Mouse (Mus musculus): ENCODE results near the gene Eif3f.

The Eif3f gene

DNA sequence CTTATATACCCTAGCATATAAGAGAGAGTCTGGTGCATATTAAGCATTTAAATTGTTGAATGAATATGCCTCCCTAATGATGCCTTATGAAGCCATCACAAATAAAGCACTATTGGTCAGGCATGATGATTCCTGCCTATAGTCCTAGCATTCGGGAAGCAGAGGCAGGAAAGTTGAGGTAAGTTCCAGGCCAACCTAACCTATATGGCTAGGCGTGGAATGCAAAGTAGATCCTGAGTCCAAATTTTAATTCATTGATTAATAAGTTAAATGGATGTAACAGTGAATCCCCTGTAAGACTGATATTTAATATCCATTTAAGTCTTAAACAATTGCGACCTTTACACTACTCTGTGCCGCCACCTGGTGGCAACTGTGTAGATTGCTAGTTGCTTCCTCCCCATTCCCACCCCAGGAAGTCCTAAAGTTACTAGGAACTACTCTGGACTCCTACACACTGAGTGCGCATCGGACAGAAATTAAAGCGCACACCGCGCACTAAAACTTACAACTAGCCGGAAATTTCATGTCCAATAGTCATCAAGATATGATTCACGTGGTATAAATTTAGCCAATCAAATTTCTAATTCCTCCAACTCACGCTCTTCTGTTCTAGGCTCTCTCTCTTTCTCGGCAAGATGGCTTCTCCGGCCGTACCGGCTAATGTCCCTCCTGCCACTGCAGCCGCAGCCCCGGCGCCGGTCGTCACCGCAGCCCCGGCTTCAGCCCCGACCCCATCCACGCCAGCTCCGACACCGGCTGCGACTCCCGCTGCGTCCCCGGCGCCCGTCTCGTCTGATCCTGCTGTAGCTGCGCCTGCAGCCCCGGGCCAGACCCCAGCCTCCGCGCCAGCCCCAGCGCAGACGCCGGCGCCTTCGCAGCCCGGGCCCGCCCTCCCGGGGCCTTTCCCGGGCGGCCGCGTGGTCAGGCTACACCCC, at the start of gene Eif3f:
Gene Eif3f (plus strand): TSS at position 624 of the 938 bp plus-strand sequence.
- peak; percentile 90 for DNase-seq

DNA sequence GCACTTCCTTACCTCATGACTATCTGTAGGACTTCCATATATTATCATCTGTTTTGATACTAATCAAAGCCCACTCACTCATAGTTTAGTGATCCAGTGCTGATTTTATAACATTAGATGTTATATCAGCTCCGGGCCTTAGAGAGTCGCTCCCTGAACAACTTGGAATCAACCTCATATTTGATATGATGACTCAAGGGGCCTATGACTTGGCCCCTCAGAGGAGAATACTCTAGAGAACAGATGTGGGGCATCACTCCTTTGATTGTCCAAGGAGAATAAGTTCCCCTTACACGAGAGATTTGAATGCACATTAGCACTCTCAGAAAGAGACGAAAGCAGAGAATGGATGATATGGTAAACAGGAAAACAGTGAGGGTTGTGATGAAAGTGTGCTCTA, 49.3 kb upstream of the Eif3f start, which contains the start of gene Olfr518:
Gene Olfr518 (minus strand): TSS at position 101 of the 400 bp plus-strand sequence.
- no peak for DNase-seq

DNA sequence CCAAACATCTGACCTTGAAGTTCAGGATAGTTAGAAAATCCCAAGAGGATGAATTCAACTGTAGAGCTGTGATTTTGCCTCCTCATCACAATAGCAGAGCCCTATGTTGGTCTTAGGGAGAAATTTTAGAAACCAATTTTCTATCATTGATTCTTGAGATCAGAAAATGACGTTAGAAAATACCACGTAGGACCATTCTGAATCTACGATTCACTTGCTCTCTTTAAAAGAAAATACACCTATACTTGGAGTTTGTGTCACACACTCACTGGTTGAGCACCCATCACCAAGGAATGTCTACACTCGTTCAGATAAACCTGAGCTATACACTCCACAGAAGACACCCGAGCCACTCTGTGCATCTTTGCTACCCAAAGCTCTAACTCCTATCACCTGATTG, 39.9 kb upstream of the Eif3f start, which contains the start of gene Olfr519:
Gene Olfr519 (minus strand): TSS at position 101 of the 400 bp plus-strand sequence.
- DNase-seq = no peak

DNA sequence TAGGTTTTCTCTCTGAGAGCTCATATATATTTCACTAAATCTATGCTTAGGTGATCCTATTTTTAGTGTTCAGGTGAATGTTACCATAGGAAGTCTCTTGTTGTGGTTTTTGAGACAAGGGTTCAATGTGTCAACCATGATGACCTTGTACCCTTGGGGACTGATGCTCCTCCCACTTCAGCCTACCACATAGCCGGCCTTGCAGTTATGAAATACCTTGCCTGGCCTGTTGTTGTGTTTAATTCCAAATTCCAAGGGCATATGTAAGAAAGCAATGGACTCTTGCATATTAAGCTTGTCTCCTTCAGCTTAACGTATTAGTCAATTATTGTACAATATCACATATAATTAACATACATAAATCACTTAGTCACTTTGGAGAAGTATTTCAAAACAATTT, 30.2 kb upstream of the Eif3f start:
- DNase-seq = no peak

DNA sequence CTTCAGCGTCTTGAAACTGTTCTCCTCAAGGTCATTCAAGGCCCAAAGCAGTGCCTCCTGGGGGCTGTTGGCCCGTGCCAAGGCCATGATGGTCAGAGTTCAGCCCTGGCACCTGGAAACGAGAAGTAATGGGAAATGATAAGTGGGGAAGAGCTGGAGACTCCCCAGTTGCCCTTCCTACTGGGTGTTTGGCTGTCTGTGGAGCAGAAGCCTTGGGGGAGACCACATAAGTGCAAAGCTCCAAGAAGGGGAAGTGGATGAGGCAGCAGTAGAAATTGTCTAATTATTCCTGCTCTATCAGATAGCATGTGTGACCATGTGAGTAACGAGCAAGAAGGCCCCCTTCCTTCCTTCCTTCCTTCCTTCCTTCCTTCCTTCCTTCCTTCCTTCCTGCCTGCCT, 7.2 kb upstream of the Eif3f start:
- DNase-seq = no peak

DNA sequence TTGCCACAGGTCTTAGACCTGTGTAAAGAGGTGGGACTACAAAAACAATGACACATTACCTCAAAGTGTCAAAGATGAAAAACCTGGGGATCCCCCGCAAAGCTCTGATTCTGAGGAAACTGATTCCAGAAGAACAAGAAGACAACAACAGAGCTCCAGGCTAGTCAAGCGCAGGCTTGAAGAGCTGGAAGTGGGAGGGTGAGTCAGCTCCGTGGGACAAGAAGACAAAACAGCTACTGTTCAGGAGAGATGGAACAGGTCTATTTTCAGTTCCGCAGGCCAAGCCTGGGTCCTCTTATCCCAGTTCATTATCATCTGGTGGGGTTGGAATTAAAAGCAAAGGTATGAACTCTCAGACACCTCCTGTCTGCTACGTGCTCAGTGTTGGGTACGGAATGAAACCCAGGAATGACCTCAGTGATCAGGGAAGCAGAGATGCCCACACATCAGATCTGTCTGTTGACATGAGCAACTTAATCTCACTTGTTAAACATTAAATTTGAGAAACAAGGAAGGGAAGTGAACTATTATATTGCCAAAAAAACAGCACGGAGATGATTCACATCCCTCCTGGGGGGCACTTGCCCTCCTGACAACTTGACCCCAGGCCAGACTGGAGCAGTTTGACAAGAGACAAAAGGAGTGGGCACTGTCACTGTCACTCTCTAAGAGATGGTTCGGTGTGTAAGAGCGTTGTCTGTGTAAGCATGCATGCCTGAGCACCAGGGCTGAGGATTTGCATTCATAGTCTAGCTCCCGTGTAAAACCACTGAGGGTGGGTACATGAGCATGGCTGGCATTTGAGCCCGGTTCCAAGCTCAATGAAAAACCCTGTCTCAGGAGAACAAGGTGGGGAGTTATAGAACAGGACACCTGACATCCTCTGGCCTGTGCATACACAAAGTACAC, 5.7 kb upstream of the Eif3f start:
- no peak for DNase-seq

DNA sequence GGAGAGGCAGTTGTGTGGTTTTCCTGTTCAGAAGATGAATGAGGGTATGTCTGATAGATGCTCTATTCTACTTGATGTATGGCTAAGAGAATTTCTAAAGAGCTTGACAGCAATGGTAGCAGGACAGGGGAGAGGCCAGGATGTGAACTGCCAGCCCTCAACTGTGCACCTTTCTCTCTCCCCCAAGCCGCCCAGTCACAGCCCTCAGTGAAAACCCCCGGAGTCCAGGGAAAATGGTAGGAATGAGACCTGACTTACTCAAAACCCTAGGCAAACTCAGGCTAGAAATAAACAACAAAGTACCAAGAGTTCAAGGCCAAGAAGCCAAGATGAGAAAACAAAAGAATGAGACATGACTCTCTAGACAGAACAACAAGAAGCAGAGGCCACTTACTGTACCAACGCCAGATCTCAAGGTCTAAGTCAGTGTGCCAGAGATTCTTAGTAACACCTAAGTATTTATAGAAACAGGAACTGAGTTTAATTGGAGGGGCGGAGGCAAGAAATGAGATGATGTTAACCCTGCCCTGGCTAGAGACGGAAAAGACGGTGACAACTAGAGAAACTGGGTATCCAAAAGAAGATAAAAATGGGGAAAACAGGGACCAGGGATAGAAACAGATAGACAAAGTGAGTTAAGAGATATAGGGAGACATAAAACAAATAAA, 4.4 kb upstream of the Eif3f start, which contains the start of gene Nlrp10:
Gene Nlrp10 (minus strand): TSS at position 453 of the 668 bp plus-strand sequence.
- no peak for DNase-seq

DNA sequence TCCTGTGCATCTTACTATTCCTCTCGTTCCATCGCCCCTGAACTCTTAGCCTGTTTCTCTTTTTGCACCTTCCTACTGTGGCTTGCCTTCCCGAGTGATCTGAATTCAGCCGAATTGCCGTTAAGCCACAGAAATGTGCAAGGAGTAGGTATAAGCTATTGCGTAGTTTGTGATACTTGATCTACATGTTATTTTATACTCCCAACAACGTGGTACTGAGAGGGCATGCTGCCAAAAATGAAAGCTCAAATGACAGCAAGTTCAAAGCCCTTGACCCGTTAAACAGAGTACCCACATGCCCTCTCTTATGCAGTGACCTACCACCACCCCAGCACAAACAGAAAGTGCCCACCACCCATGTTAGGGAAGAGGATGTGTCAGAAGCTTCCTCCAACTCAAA, 619 bp downstream of the Eif3f start:
- no peak for DNase-seq

DNA sequence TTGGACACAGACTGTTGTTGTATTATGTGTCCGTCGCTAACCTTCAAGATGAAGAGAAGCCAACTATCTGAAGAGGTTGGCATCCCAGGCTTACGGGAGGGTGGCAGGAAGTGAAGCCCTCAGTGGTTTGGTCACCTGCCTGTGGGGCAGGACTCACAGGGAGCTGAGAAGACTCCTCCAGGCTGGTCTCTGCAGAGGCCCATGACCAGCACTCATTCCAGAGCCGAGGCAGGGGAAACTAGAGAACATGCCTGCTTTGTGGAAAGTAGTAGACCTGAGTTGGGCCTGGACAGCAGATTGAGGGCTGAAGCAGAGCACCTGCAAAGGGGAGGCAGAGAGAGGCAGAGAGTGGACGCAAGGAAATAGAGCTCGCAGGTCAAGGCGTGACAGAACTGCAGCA, 1.2 kb downstream of the Eif3f start:
- DNase-seq = no peak

DNA sequence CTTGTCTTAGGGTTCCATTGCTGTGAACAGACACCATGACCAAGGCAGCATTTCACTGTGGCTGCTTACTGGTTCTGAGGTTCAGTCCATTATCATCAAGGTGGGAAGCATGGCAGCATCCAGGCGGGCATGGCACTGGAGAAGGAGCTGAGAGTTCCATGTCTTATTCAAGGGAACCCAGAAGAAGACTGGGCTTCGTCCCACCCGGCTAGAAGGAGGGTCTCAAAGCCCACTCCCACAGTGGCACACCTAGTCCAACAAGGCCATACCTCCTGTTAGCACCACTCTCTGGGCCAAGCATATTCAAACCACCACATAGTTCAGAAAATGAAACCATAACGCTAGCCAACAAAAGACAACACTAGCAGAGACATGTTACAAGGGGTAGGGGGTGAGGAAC, 2.4 kb downstream of the Eif3f start:
- DNase-seq = no peak

DNA sequence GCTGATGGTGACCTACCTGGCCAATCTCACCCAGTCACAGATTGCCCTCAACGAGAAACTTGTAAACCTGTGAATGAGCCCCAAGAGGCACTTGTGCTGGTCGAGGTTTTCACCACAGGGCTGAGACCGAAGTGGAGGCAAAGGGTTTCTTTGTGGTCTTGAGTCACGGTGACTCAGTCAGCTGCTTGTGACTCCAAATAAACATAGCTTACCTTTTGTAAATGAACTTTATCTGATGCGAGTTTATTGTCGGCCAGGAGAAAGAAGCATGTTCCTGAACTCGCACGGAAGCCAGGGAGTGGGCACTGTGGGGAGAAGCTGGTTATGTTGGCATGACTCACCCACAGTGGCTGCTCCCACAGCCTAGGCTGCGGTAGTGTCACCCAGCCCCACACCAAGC, 7.2 kb downstream of the Eif3f start:
- DNase-seq = no peak

DNA sequence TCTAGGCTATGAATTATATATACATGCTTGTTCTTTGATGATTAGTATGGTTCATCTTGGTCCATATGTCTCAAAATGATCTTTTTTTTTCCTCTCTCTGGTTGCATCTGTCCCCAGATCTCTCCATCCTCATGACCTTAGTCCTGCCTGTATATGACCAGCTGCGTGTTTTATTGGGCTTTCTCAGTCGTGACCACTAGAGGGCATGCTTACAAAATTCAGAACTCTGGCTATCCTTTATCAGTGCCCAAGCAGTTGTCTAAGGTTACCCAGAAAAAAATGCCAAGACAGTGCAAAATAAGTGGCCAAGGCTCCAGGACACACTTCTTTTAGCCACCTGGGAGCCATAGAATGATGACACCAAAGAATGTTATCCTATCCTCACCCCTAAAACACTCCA, 9.8 kb downstream of the Eif3f start:
- DNase-seq = no peak

DNA sequence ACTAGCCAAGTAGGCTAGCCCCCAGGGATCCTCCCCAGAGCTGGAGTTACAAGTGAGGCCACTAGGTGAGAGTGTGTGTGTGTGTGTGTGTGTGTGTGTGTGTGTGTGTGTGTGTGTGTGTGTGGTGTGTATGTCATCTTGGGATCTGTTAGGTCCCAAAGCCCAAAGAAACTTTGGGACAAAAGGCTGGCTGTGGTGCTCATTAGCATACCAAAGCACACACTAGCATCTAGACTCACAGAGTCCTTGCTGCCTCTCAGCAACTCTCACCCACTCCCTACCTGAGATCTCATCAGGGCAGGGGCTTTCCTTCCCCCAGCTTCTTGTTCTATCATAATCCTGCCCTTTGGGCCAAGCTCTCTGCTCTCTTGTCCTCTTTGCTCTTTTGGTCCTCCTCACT, 14.4 kb downstream of the Eif3f start:
- no peak for DNase-seq

DNA sequence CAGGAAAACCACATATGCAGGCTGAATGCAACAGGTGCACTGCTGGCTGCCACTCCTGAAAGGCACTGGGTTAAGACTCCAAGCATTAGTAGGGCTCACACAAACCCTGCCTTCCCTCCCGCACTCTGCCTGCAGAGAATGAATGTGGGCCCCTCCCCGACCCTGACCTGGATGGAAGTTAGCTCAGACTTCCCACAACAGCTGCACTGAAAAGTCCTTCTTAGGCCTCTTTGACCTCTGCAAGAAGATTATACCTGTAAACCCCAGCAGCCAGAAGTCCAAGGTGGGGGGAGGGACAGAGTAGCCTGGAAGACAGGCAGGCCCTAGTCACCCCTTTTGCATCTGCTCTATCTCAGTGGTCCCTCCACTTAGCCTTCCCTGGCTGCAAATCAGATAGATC, 15.1 kb downstream of the Eif3f start:
- no peak for DNase-seq

DNA sequence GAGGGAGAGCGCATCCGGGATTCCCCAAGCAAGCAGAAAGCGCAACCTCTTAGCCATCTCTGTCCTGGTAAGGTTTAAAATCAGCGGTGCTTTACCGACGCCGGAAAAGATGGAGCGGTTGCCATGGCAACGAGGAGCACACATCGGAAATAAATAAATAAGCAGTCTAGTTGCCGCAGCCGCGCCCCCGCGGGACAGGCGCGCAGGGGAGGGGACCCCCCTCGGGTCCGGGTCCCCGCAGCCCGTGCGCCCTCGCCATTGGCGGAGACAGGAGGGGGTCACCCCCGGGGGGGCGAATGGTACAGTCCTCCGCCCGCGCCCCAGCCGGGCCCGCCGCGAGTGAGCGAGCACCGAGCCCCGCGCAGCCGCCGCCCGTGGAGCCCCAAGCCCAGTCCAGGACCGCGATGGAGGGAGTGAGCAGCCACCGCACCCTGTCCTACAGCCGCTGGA, 16.1 kb downstream of the Eif3f start, which contains the start of gene Tub:
Gene Tub (plus strand): TSS at position 27 of the 450 bp plus-strand sequence.
- peak; percentile 87 for DNase-seq

DNA sequence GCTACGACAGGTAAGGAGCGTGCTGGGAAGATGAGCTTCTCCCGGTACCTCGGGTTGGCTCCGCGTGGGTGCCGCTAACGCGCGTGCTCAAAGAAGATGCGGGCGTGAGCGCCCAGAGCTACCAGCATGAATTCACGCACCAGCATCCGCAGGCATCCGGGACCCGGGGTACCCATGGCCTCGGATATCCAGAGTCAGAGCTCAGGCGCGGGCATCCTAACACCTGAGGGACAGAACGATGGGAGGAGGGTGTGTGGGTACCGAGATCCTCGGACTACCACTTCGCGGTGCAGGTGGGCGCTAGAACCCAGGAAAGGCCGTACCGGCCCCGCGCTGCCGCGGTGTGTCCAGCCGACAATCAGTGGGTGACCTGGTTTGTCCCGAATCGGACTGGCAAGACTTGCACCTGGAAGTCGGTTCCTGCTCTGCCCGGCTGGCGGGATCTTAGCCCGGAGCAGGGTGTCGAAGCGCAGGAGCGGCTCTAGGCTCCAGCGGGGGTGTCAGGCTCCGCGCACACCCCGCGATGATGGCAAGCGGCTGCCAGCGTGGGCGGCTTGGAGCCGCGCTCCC, 16.6 kb downstream of the Eif3f start:
- peak; percentile 57 for DNase-seq

DNA sequence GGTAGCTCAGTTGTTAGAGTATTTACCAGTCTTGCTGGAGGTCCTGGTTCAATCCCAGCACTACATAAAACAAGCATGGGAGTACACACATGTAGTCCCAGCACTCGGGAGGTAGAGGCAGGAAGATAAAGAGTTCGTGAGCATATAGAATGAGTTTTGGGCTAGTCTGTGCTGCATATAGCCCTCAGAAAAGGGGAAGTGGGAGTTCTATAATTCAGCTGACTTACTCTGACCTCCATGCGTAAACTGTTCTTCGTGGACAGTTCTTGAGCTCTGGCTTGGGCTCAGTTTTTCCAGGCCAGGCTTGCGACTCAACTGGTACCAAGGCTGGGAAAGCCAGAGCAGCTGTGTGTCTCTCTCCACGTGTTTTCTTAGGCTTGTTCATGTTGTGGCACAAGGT, 18.6 kb downstream of the Eif3f start:
- DNase-seq = no peak

DNA sequence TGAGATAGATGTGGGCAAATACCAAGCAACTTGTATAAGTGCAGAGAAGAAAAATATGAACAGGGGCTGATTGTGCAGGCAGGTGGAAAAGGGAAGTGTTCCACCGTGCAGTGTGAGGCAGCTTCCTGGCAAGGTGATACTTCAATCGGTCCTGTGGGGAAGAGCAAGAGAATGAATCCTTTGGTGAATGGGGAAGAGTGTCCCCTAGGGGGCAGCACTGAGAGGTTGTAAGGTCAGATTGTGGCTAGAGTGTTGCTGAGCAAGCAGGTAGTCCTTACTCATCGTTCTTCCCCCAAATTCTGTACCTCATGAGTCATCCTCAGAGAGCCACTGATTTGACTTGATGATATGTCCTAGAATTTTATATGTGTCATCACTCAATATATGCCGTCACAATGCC, 20.0 kb downstream of the Eif3f start:
- peak; percentile 44 for DNase-seq

DNA sequence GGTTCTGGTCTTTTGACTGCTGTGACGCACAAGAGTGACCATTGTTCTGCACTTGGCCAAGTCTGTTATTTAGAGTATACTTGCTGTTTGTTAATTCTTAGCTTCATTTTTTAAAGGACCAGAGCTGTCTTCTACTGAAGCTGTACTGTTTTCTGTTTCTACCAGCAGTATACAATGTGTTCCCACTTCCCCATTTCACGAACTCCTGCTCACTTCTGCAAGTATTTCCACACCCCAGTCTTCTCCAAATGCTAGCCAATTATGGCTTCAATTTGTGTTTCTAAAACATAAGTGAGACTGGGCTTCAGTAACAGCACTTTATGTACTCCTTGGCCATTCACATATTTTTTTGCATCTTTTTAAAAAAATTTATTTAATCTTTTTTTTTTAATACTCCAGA, 23.5 kb downstream of the Eif3f start:
- no peak for DNase-seq

DNA sequence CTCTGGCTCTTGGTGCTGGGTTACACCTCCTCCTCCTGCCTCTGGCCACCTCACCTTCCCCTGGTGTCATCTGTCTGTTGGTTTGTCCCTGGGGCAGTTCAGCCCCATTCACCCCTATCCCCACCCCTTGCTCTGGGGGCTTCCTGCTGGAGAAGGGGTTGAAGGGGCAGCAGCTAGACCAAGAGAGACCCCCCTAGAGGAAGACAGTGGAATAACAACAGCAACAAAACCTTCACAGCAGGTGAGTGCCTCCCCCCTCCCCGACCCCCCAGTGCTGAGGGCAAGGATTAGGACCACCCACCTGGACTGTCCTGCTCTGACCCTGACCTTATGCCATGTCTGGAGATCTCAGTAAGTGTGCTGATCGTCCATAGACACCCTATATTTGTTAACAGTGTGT, 31.8 kb downstream of the Eif3f start:
- no peak for DNase-seq

DNA sequence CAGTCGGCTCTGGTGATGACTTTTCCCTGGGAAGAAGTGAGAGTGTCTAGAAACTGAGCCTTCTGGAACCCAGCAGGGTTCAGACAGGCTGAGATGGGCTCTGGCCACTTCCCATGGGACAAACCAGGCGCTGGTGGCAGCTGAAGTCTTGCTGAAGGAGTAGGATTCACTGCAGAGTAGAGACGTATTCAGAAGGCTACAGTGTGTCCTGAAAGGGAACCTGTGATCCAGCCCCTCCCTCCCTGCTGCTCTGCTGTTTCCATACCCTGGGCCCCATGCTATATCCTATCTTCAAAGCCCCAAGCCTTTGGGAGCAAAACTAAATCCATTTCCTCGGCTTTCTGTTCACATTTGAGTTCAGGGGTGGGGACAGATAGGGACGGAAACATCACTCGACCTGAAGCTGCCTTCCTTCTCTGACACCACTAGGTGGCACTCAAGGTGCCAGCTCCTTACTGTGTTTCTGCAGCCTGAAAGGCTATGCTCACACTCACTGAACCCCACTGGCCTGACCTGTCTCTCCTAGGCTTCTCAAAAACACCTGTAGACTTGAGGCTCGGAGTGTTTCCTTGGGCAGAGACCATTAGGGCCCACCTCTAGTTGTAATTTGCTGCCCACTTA, 32.6 kb downstream of the Eif3f start:
- no peak for DNase-seq

DNA sequence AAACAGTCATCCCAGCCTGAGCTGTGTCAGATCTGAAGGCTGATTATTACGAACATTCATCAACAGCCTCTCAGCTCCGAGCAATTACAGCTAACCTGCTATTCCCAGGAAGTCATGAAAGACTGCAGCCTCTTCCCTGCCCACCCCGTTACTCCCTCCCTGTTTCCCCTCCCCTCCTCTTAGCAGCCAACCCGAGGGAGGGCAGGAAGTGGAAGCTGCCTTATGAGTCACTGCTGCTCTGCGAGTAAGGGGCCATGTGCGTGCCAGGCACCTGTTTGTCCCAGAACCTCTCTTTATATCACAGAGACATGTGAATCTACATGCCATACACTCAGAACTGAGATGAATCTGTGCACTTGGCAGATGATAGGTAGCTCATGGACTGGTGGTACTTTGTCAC, 34.0 kb downstream of the Eif3f start:
- no peak for DNase-seq

Data from right cerebral cortex, postnatal 14 days (tissue).